Mouse (Mus musculus) cerebellum, adult 11-12 months (tissue): Measurements from ENCODE around the gene Pld4.

ENCODE experiments used
- DNase-seq: peaks from one replicate; pipeline ENCODE4 v3.0.0; 2022

The Pld4 gene

GRCm38 (mm10) chr12:112767036-112767890 is 6.8 kb downstream of the Pld4 start:
- DNase-seq: no peak

GRCm38 (mm10) chr12:112768166-112768565 is 7.7 kb downstream of the Pld4 start:
- no peak for DNase-seq

GRCm38 (mm10) chr12:112769031-112769430 is 8.6 kb downstream of the Pld4 start:
- no peak for DNase-seq

- DNase-seq: no peak
These were observed 9.3 kb downstream of the Pld4 start for GRCm38 (mm10) chr12:112769751-112770150.

GRCm38 (mm10) chr12:112770396-112770795 is 9.9 kb downstream of the Pld4 start:
- no peak for DNase-seq

- no peak for DNase-seq
These were observed 11.9 kb downstream of the Pld4 start for GRCm38 (mm10) chr12:112772306-112772705.

GRCm38 (mm10) chr12:112773366-112773765 is 12.9 kb downstream of the Pld4 start:
- no peak for DNase-seq

- DNase-seq: no peak
These were observed 13.6 kb downstream of the Pld4 start for GRCm38 (mm10) chr12:112774026-112774425.

- no peak for DNase-seq
These were observed 14.0 kb downstream of the Pld4 start for GRCm38 (mm10) chr12:112774481-112774880.

GRCm38 (mm10) chr12:112791026-112791425 is 30.6 kb downstream of the Pld4 start:
- no peak for DNase-seq

- DNase-seq: no peak
These were observed 33.3 kb downstream of the Pld4 start for GRCm38 (mm10) chr12:112793601-112794355.

- no peak for DNase-seq
These were observed 33.9 kb downstream of the Pld4 start for GRCm38 (mm10) chr12:112794356-112794816.

- DNase-seq: no peak
These were observed 34.5 kb downstream of the Pld4 start for GRCm38 (mm10) chr12:112794998-112795397.

- no peak for DNase-seq
These were observed 35.1 kb downstream of the Pld4 start for GRCm38 (mm10) chr12:112795466-112796104.

GRCm38 (mm10) chr12:112796551-112797510 is 36.4 kb downstream of the Pld4 start:
- DNase-seq: no peak

GRCm38 (mm10) chr12:112797672-112798331 is 37.3 kb downstream of the Pld4 start:
- no peak for DNase-seq

- no peak for DNase-seq
These were observed 37.9 kb downstream of the Pld4 start for GRCm38 (mm10) chr12:112798332-112798681.

- no peak for DNase-seq
These were observed 38.3 kb downstream of the Pld4 start for GRCm38 (mm10) chr12:112798716-112799115.

GRCm38 (mm10) chr12:112799237-112799970 is 38.9 kb downstream of the Pld4 start:
- DNase-seq: no peak

- peak; percentile 58 for DNase-seq
These were observed 40.0 kb downstream of the Pld4 start for GRCm38 (mm10) chr12:112800476-112800875.
